Comparison of ENCODE assay signal across 9 mouse cellular contexts in genomic region chr1:191908906-191909305, GRCm38 (mm10). TPM values are rescaled to one million over a fixed set of nuclear protein-coding genes. Genes with fewer than 3 reads are reported as not detected.
DNase-seq lines count a peak whose midpoint lies in the region; ATAC-seq and TF ChIP-seq lines count a peak whose summit lies in the region.
"Had no signal": no experiment of that assay in that cellular context is flagged by ENCODE, and none has a peak within 500 bp of the region (broad histone marks: within the 10 kb centered on the region; RNA-seq: fewer than 3 reads in every experiment).

No protein-coding gene starts in this region.

- peaks cover 53% of the 10 kb centered on the region for H3K4me1 ChIP-seq in heart, embryonic 13.5 days
- peaks cover 66% of the 10 kb centered on the region for H3K4me1 ChIP-seq in E14TG2a.4 (replicated peaks; ENCODE audit: low read depth, low read length)
- H3K4me1 ChIP-seq in forebrain, embryonic 15.5 days: peaks cover 54% of the 10 kb centered on the region
- peaks cover 52% of the 10 kb centered on the region for H3K4me1 ChIP-seq in liver, embryonic 15.5 days (replicated peaks)

- peak overlapping the region; percentile 93 for H3K4me2 ChIP-seq in heart, embryonic 13.5 days
- H3K4me2 ChIP-seq in forebrain, embryonic 15.5 days (replicated peaks): peak overlapping the region; percentile 92; the same call in 1 of the 2 replicates
- peak overlapping the region; percentile 98 for H3K4me2 ChIP-seq in liver, embryonic 15.5 days

- TF ChIP-seq CTCF in E14TG2a.4 (conservative IDR thresholded peaks at IDR 0.05; ENCODE audit: low read length): no peak

- H3K9ac ChIP-seq in heart, embryonic 13.5 days: peak overlapping the region; percentile 89; the same call in 1 of the 2 replicates
- H3K9ac ChIP-seq in forebrain, embryonic 15.5 days (replicated peaks): no peak overlapping the region
- H3K9ac ChIP-seq in liver, embryonic 15.5 days: no peak overlapping the region

- no peak for ATAC-seq in heart, embryonic 13.5 days (ENCODE audit: extremely low read depth, insufficient number of reproducible peaks, low FRiP score, low TSS enrichment)
- no peak for ATAC-seq in forebrain, embryonic 15.5 days (replicated peaks)
- no peak for ATAC-seq in liver, embryonic 15.5 days (ENCODE audit: insufficient read depth)

- peak overlapping the region; percentile 80 for H3K4me3 ChIP-seq in heart, embryonic 13.5 days
- H3K4me3 ChIP-seq in E14TG2a.4 (replicated peaks; ENCODE audit: low read length): peak overlapping the region; percentile 92
- H3K4me3 ChIP-seq in forebrain, embryonic 15.5 days: peak overlapping the region; percentile 96; the same call in 1 of the 2 replicates
- H3K4me3 ChIP-seq in liver, embryonic 15.5 days (replicated peaks): peak overlapping the region; percentile 88

- no peaks in the 10 kb centered on the region for H3K9me3 ChIP-seq in heart, embryonic 13.5 days
- no peaks in the 10 kb centered on the region; the same call in 1 of the 2 replicates for H3K9me3 ChIP-seq in E14TG2a.4 (ENCODE audit: low read length)
- H3K9me3 ChIP-seq in forebrain, embryonic 15.5 days: no peaks in the 10 kb centered on the region
- no peaks in the 10 kb centered on the region for H3K9me3 ChIP-seq in liver, embryonic 15.5 days (replicated peaks)

- H3K36me3 ChIP-seq in heart, embryonic 13.5 days: peaks cover 42% of the 10 kb centered on the region
- H3K36me3 ChIP-seq in E14TG2a.4 (ENCODE audit: insufficient read depth, low read length): peaks cover 50% of the 10 kb centered on the region
- peaks cover 10% of the 10 kb centered on the region; the same call in 1 of the 2 replicates for H3K36me3 ChIP-seq in forebrain, embryonic 15.5 days
- peaks cover 42% of the 10 kb centered on the region for H3K36me3 ChIP-seq in liver, embryonic 15.5 days (replicated peaks)

- H3K27ac ChIP-seq in heart, embryonic 13.5 days (replicated peaks): no peak overlapping the region
- no peak overlapping the region for H3K27ac ChIP-seq in forebrain, embryonic 15.5 days (replicated peaks)
- no peak overlapping the region for H3K27ac ChIP-seq in liver, embryonic 15.5 days (replicated peaks)
- H3K27ac ChIP-seq: macrophage had no signal

- DNase-seq in heart, adult 9 months (ENCODE audit: low spot score in 2 of 2): no peak
- no peak for DNase-seq in thymus, adult 18-20 months
- no peak for DNase-seq in layer of hippocampus, adult 8-10 months (ENCODE audit: low spot score in 2 of 2)
- no peak for DNase-seq in spleen, adult 12 weeks (ENCODE audit: low spot score)

- WGBS in heart, embryonic 13.5 days: 86% methylated on average over 15 of the region's 15 CpGs
- WGBS in forebrain, embryonic 15.5 days: 92% methylated on average over 15 of the region's 15 CpGs
- WGBS in liver, embryonic 15.5 days (ENCODE audit: insufficient replicate concordance): 87% methylated on average over 15 of the region's 15 CpGs

- H3K27me3 ChIP-seq in heart, embryonic 13.5 days (replicated peaks): no peaks in the 10 kb centered on the region
- H3K27me3 ChIP-seq in E14TG2a.4 (ENCODE audit: insufficient read depth, low read length): 0 out of 2 replicates have a peak, but pooled peaks cover 4% of the 10 kb centered on the region
- H3K27me3 ChIP-seq in forebrain, embryonic 15.5 days: no peaks in the 10 kb centered on the region
- H3K27me3 ChIP-seq in liver, embryonic 15.5 days: peaks cover 8% of the 10 kb centered on the region; the same call in 1 of the 2 replicates

RNA-seq across cellular contexts. Expression of gene Slc30a1, which starts 2.3 kb away (rescaled TPM):
- 1.2 and 1.8 TPM in 2 replicates for polyA plus RNA-seq in heart, embryonic 13.5 days (2015; fragmentation: Nextera tagmentation; extraction: Ambion mirVana)
- 3.4 and 3.7 TPM in 2 replicates for polyA plus RNA-seq in forebrain, embryonic 15.5 days (2015; fragmentation: Nextera tagmentation; extraction: Ambion mirVana)
- polyA plus RNA-seq in liver, embryonic 15.5 days (2015; fragmentation: Nextera tagmentation; extraction: Ambion mirVana): 3.6 and 4.2 TPM in 2 replicates
- 10 to 100 TPM; 24.2 to 37.1 (median 30.2) TPM for total RNA-seq in layer of hippocampus, adult 8-10 months (2022)
